Mouse (Mus musculus) hindbrain, embryonic 10.5 days (tissue): ENCODE measurements at regions not wholly inside any gene's neighbourhood (a gene's known extent, or its start where the extent isn't known, plus 50 kb on each side); places are given as distances from the start of the nearest gene placed in this dataset.

Source experiments
- DNase-seq: peaks from one replicate; pipeline ENCODE4 v3.0.0-alpha.2; 2017; ENCODE audit warnings: low spot score
- H3K27ac ChIP-seq: fragments of 300-500 bp; sonication (generic); 2 replicates; pipeline ENCODE4 v1.5.1; 2016; ENCODE audit warnings: mild to moderate bottlenecking, moderate library complexity
- H3K27me3 ChIP-seq: fragments of 300-500 bp; sonication (generic); 2 replicates; pipeline ENCODE4 v1.6.1; 2016; ENCODE audit warnings: mild to moderate bottlenecking; ENCODE audit not compliant: poor library complexity, insufficient read depth, severe bottlenecking
- H3K36me3 ChIP-seq: fragments of 300-500 bp; sonication (generic); 2 replicates; pipeline ENCODE4 v1.6.1; 2016; ENCODE audit warnings: mild to moderate bottlenecking, moderate library complexity
- H3K4me1 ChIP-seq: fragments of 300-500 bp; sonication (generic); replicated peaks from 2 replicates; pipeline ENCODE4 v1.6.1; 2016; ENCODE audit warnings: mild to moderate bottlenecking
- H3K4me3 ChIP-seq: fragments of 300-500 bp; sonication (generic); 2 replicates; pipeline ENCODE4 v1.5.1; 2016; ENCODE audit warnings: mild to moderate bottlenecking, moderate library complexity
- H3K9me3 ChIP-seq: fragments of 300-500 bp; sonication (generic); 2 replicates; pipeline ENCODE4 v1.6.1; 2016; ENCODE audit warnings: mild to moderate bottlenecking, moderate library complexity
- WGBS: fragments of 180-500 bp; shearing (Covaris S2); methylation state at CpG from one replicate; pipeline ENCODE4 v1.1.7; 2016; 5-methylcytosine and 5-hydroxymethylcytosine counted together

DNA sequence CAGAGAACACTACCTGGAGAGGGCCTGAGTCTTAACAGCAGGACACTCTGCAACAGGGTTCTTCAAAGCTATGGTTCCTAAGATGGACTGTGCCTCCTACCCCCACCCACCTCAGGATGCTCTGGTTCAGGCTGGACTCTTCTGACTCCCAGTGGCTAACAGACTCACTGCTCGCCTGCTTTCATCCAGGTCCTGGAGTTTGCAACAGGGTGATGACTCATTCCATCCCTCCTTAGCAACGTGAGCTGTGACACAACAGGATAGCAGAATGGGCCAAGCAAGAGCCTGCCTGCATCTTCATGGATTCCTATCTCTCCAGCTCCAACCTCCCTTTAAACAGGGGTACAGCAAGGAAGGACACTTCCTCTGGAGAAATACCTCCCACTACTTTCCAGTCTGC is 135.4 kb upstream of the Irx3 start:
- no peak overlapping the region for H3K4me3 ChIP-seq

DNA sequence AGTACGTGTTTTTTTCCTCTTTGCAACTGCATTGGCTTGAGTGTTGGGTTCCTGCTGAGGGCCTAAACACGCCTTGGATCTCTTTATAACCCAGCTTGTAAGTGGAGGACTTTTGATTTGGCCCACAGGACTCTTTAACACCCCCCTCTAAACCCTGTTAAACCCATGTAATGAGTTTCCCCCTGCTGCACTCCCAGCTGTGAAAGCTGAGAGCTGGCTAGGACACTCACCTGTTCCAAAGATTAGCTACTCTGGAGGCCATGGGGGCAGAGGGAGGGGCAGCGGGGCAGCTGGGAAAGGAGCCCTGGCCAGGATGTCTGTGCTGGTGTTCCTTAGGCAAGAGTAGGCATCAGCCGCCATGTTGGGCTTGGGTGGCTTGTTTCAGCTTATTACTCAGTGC is 128.7 kb upstream of the Irx3 start:
- no peak overlapping the region for H3K4me3 ChIP-seq
- no peak for DNase-seq
- peaks cover 8% of the 10 kb centered on the region; the same call in 1 of the 2 replicates for H3K27me3 ChIP-seq
- WGBS, result 84% methylated on average over 4 of the region's 4 CpGs
- no peak overlapping the region for H3K27ac ChIP-seq
- no peaks in the 10 kb centered on the region for H3K9me3 ChIP-seq
- H3K36me3 ChIP-seq, result no peaks in the 10 kb centered on the region
- peaks cover 22% of the 10 kb centered on the region for H3K4me1 ChIP-seq

More for the DNA sequence above, 135.4 kb upstream of the Irx3 start:
- WGBS, result 59% methylated on average over 2 of the region's 2 CpGs
- Histone ChIP-seq H3K9me3 (peaks cover 3% of the 10 kb centered on the region; the same call in 1 of the 2 replicates), H3K4me1 (peaks cover 15% of the 10 kb centered on the region), H3K36me3 (no peaks in the 10 kb centered on the region), H3K27ac (no peak overlapping the region), H3K27me3 (peaks cover 8% of the 10 kb centered on the region; the same call in 1 of the 2 replicates)
- DNase-seq, result no peak

DNA sequence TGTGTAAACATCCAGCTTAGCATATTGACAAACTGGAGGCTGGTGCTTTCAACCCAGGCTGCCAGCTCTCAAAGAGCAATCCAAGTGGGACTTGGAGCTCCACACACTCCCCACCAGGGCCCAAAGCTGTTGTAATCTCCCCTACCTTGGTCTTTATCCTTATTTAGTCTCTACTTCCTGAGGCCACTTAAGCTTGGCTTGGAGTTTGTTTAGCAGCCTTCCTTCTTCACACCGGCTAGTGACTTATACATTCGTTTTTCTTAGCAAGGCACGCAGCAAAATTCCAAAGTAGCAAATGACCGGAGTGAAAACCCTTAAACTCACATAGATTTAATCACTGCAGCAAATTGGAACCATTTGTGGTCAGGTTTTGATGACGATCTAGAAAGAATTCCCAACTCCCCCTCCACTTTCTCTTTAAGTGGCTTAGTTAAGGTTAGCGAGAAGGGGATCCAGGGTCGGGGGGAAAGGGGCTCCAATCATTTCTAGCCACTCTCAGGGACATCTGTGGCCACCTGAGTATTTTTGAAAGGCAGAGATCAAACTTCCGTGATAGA is 124.2 kb upstream of the Irx3 start:
- no peak overlapping the region for H3K4me3 ChIP-seq
- no peak overlapping the region for H3K27ac ChIP-seq
- H3K4me1 ChIP-seq, result peaks cover 26% of the 10 kb centered on the region
- H3K27me3 ChIP-seq, result peaks cover 11% of the 10 kb centered on the region; the same call in 1 of the 2 replicates
- no peak for DNase-seq
- H3K36me3 ChIP-seq, result no peaks in the 10 kb centered on the region
- no peaks in the 10 kb centered on the region for H3K9me3 ChIP-seq
- WGBS, result 67% methylated on average over 8 of the region's 8 CpGs

- 86% methylated on average over 4 of the region's 4 CpGs for WGBS
- H3K27ac ChIP-seq, result no peak overlapping the region
- peaks cover 6% of the 10 kb centered on the region; the same call in 1 of the 2 replicates for H3K27me3 ChIP-seq
- H3K9me3 ChIP-seq, result no peaks in the 10 kb centered on the region
- peaks cover 25% of the 10 kb centered on the region for H3K4me1 ChIP-seq
- H3K36me3 ChIP-seq, result no peaks in the 10 kb centered on the region
- H3K4me3 ChIP-seq, result no peak overlapping the region
- DNase-seq, result no peak
Observed at GRCm38 (mm10) chr8:91924152-91924551, 122.3 kb upstream of the Irx3 start.

GRCm38 (mm10) chr8:91922211-91922874 is 120.5 kb upstream of the Irx3 start:
- no peak for DNase-seq
- H3K36me3 ChIP-seq, result no peaks in the 10 kb centered on the region

GRCm38 (mm10) chr8:91917834-91918233 is 116.0 kb upstream of the Irx3 start:
- Histone ChIP-seq H3K36me3 (no peaks in the 10 kb centered on the region), H3K9me3 (no peaks in the 10 kb centered on the region), H3K4me3 (no peak overlapping the region), H3K4me1 (0 out of 2 replicates have a peak, but pooled peaks cover 11% of the 10 kb centered on the region), H3K27me3 (peaks cover 4% of the 10 kb centered on the region; the same call in 1 of the 2 replicates), H3K27ac (no peak overlapping the region)
- WGBS, result 89% methylated on average over 5 of the region's 5 CpGs
- DNase-seq, result no peak

More at GRCm38 (mm10) chr8:91922211-91922874, 120.5 kb upstream of the Irx3 start:
- peaks cover 3% of the 10 kb centered on the region; the same call in 1 of the 2 replicates for H3K27me3 ChIP-seq
- H3K4me3 ChIP-seq, result no peak overlapping the region
- no peaks in the 10 kb centered on the region for H3K9me3 ChIP-seq
- H3K4me1 ChIP-seq, result peaks cover 12% of the 10 kb centered on the region; the same call in 1 of the 2 replicates
- WGBS, result 84% methylated on average over 3 of the region's 3 CpGs
- H3K27ac ChIP-seq, result no peak overlapping the region

GRCm38 (mm10) chr8:91913971-91914370 is 112.1 kb upstream of the Irx3 start:
- 91% methylated on average over 5 of the region's 5 CpGs for WGBS
- Histone ChIP-seq H3K27ac (no peak overlapping the region), H3K4me3 (no peak overlapping the region), H3K4me1 (peaks cover 15% of the 10 kb centered on the region), H3K27me3 (peaks cover 4% of the 10 kb centered on the region; the same call in 1 of the 2 replicates), H3K9me3 (no peaks in the 10 kb centered on the region), H3K36me3 (no peaks in the 10 kb centered on the region)
- no peak for DNase-seq

- H3K36me3 ChIP-seq, result no peaks in the 10 kb centered on the region
- DNase-seq, result no peak
- H3K27ac ChIP-seq, result no peak overlapping the region
- no peaks in the 10 kb centered on the region for H3K9me3 ChIP-seq
- H3K4me1 ChIP-seq, result peaks cover 19% of the 10 kb centered on the region
- H3K27me3 ChIP-seq, result peaks cover 11% of the 10 kb centered on the region; the same call in 1 of the 2 replicates
- WGBS, result 84% methylated on average over 6 of the region's 6 CpGs
- H3K4me3 ChIP-seq, result no peak overlapping the region
Observed at GRCm38 (mm10) chr8:91913121-91913520, 111.3 kb upstream of the Irx3 start.

GRCm38 (mm10) chr8:91909637-91910383 is 107.9 kb upstream of the Irx3 start:
- Histone ChIP-seq H3K9me3 (no peaks in the 10 kb centered on the region), H3K36me3 (no peaks in the 10 kb centered on the region), H3K27me3 (peaks cover 7% of the 10 kb centered on the region; the same call in 1 of the 2 replicates), H3K27ac (no peak overlapping the region), H3K4me1 (peaks cover 19% of the 10 kb centered on the region), H3K4me3 (no peak overlapping the region)
- 75% methylated on average over 14 of the region's 14 CpGs for WGBS
- DNase-seq, result no peak

GRCm38 (mm10) chr8:91908731-91909353 is 107.0 kb upstream of the Irx3 start:
- peaks cover 7% of the 10 kb centered on the region; the same call in 1 of the 2 replicates for H3K27me3 ChIP-seq
- no peaks in the 10 kb centered on the region for H3K36me3 ChIP-seq
- H3K4me3 ChIP-seq, result no peak overlapping the region
- DNase-seq, result no peak
- no peaks in the 10 kb centered on the region for H3K9me3 ChIP-seq
- H3K4me1 ChIP-seq, result peaks cover 19% of the 10 kb centered on the region
- WGBS, result 73% methylated on average over 9 of the region's 9 CpGs
- H3K27ac ChIP-seq, result no peak overlapping the region

- peaks cover 11% of the 10 kb centered on the region; the same call in 1 of the 2 replicates for H3K27me3 ChIP-seq
- H3K9me3 ChIP-seq, result no peaks in the 10 kb centered on the region
- WGBS, result 89% methylated on average over 8 of the region's 8 CpGs
- H3K4me3 ChIP-seq, result no peak overlapping the region
- H3K36me3 ChIP-seq, result no peaks in the 10 kb centered on the region
- H3K27ac ChIP-seq, result no peak overlapping the region
- DNase-seq, result no peak
- H3K4me1 ChIP-seq, result peaks cover 13% of the 10 kb centered on the region
Observed at GRCm38 (mm10) chr8:91907178-91907577, 105.3 kb upstream of the Irx3 start.

DNA sequence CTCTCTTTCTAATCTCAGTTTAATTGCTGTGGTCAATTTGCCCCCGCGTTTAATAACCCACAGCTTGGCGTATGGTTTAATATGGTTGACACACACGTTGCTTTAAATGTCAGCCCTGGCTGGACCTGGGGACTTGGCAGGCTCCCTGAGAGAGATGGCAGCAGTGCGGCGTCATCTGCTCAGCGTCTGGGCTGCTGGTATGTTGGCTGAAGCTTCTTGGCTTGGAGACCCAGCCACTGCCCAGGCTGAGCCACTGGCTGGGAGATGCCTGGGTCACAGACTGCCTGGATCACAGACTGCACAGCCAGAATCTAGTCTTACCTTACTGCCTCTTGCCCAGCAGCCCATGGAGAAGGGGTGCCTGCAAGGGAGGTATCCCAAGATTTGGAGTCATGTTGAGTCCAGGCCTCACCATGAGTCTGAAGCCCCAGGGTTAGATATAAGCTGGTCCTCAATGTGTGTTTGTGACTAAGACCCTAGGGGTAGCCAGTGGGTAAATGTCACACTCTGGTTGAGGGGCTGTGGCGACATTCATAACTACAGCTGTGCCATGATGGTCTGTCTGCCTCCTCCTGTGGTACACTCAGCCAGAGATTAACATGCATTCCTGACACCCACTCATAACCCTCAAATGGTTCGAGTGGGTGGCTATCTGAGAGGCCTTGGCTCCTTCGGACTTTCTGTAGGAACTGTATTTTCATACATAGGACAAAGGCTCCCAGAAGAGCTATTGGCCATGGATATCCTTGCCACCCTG is 99.8 kb upstream of the Irx3 start:
- no peaks in the 10 kb centered on the region for H3K36me3 ChIP-seq
- no peak overlapping the region for H3K4me3 ChIP-seq
- H3K27me3 ChIP-seq, result peaks cover 26% of the 10 kb centered on the region
- no peaks in the 10 kb centered on the region for H3K4me1 ChIP-seq
- no peaks in the 10 kb centered on the region for H3K9me3 ChIP-seq
- 87% methylated on average over 10 of the region's 10 CpGs for WGBS
- H3K27ac ChIP-seq, result peak overlapping the region; percentile 29; the same call in 1 of the 2 replicates
- DNase-seq, result no peak
